Mouse (Mus musculus): ENCODE results near the gene Ankrd2. TPM values are rescaled to one million over a fixed set of nuclear protein-coding genes. Genes with fewer than 3 reads are reported as not detected.

Ankrd2 gene
- total and polyA plus RNA-seq, 3 experiments, result not detected

DNA sequence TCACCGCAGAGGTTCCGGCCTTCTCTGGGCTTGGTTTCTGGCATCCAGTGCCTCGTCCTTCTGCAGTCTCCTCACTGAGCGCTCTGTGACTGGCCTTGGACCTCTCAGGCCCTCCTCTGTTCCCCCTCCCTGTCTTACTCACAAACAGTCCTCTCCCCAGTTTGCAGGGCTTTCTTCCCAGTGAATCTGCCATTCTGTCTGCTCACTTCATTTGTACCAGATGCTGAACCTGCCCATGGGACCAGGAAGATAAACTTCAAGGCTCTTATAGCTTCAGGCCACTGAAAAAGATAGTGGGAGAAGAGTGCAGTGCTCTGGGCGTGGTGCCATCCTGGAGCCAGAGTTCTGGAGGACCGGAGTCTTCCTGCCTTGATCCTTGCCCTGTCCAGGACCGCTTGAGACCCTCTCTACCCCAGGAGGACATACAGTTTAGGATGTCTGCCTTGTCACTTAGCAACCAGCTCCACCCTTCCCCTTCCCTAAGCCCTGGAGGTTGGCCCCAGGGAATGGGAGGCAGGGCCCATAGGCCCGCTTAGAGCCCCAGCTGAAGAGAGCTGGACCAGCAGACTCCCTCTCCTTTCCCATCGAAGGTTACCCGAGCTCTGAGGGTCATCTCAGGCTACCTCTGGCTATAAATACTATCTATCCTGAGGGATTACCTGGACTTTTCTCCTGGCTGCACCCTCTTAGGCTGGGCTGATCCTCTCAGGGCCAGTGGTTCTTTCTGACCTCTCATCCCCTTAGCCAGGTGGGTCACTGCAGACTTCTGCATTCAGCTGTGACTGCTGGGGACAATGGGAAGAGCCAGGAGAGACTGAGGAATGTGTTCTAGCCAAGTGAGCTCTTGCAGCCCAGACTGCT lies 13.9 kb upstream of the Ankrd2 start:
- no peaks in the 10 kb centered on the region for H3K27me3 ChIP-seq (ENCODE audit: control insufficient read depth in 1 of 2, insufficient read depth in 2 of 2, low read length in 2 of 2)
- H3K4me3 ChIP-seq (ENCODE audit: control insufficient read depth in 1 of 2, insufficient read depth in 1 of 2, low read depth in 2 of 2, low read length in 2 of 2), result no peak overlapping the region
- H3K4me1 ChIP-seq (ENCODE audit: control insufficient read depth in 1 of 2, insufficient read depth in 2 of 2, low read length in 2 of 2), result peaks cover 0 to 5% of the 10 kb centered on the region in 2 experiments; a peak in 1 of 4 replicates
- H3K27ac ChIP-seq (ENCODE audit: control insufficient read depth, low read depth, low read length), result no peak overlapping the region
- H3K79me2 ChIP-seq (ENCODE audit: control insufficient read depth, insufficient read depth, low read length, poor library complexity), result no peaks in the 10 kb centered on the region
- DNase-seq (ENCODE audit: low read depth, low spot score), result no peak
- H3K9me3 ChIP-seq (replicated peaks; ENCODE audit: insufficient read depth, low read length), result no peaks in the 10 kb centered on the region
- TF ChIP-seq GABPA (IDR thresholded peaks at IDR 0.05; ENCODE audit: low read depth, low read length) (no peak), CHD1 (IDR thresholded peaks at IDR 0.05; ENCODE audit: low read depth, low read length) (no peak), UBTF (IDR thresholded peaks at IDR 0.05; ENCODE audit: borderline replicate concordance, insufficient read depth, low read depth, low read length) (no peak), ETS1 (IDR thresholded peaks at IDR 0.05; ENCODE audit: low read depth, low read length) (no peak), USF1 (IDR thresholded peaks at IDR 0.05; ENCODE audit: low read depth, low read length) (no peak), GATA1 (IDR thresholded peaks at IDR 0.05; ENCODE audit: low read depth, low read length) (no peak), TAL1 (IDR thresholded peaks at IDR 0.05; ENCODE audit: low read length) (no peak), MAFK (IDR thresholded peaks at IDR 0.05; ENCODE audit: borderline replicate concordance, low read depth, low read length) (no peak)
- H3K36me3 ChIP-seq (ENCODE audit: control insufficient read depth in 1 of 2, insufficient read depth in 2 of 2, low read length in 2 of 2), result no peaks in the 10 kb centered on the region
- no peak overlapping the region for H3K9ac ChIP-seq (ENCODE audit: control insufficient read depth, low read depth, low read length, poor library complexity, severe bottlenecking)

DNA sequence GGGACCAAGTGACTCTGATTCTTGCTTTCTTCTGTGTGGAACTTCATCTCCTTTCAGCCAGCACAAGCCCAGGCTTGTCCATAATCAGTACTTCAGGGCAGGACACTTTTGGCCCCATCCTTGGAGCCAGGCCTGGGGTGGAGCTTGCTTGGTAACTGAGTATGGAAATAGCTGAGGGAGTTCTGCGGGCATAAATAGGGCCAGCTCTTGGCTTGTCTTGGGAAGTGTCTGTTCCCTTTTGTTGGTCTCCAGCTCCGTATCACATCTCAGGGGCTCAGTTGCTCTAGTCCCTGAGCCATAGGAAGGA lies 13.3 kb upstream of the Ankrd2 start:
- H3K27me3 ChIP-seq (ENCODE audit: control insufficient read depth in 1 of 2, insufficient read depth in 2 of 2, low read length in 2 of 2), result no peaks in the 10 kb centered on the region
- peaks cover 0 to 5% of the 10 kb centered on the region in 2 experiments; a peak in 1 of 4 replicates for H3K4me1 ChIP-seq (ENCODE audit: control insufficient read depth in 1 of 2, insufficient read depth in 2 of 2, low read length in 2 of 2)
- no peaks in the 10 kb centered on the region for H3K9me3 ChIP-seq (replicated peaks; ENCODE audit: insufficient read depth, low read length)
- no peak overlapping the region for H3K4me3 ChIP-seq (ENCODE audit: control insufficient read depth in 1 of 2, insufficient read depth in 1 of 2, low read depth in 2 of 2, low read length in 2 of 2)
- TF ChIP-seq SIN3A (IDR thresholded peaks at IDR 0.05; ENCODE audit: low read length) (no peak), NRF1 (IDR thresholded peaks at IDR 0.05; ENCODE audit: insufficient read depth, low read depth, low read length, poor library complexity, severe bottlenecking) (no peak), CHD2 (IDR thresholded peaks at IDR 0.05; ENCODE audit: low read length) (no peak), GATA1 (IDR thresholded peaks at IDR 0.05; ENCODE audit: low read depth, low read length) (no peak), UBTF (IDR thresholded peaks at IDR 0.05; ENCODE audit: borderline replicate concordance, insufficient read depth, low read depth, low read length) (no peak), E2F4 (IDR thresholded peaks at IDR 0.05; ENCODE audit: borderline replicate concordance, low read depth, low read length) (no peak), MAFK (IDR thresholded peaks at IDR 0.05; ENCODE audit: borderline replicate concordance, low read depth, low read length) (no peak), POLR2A (IDR thresholded peaks at IDR 0.05; ENCODE audit: control insufficient read depth in 1 of 2, insufficient read depth in 1 of 2, low read depth in 1 of 2, low read length in 2 of 2, poor library complexity in 1 of 2) (no peak), ZMIZ1 (IDR thresholded peaks at IDR 0.05; ENCODE audit: low read depth, low read length) (no peak), RCOR1 (IDR thresholded peaks at IDR 0.05; ENCODE audit: low read depth, low read length) (no peak), MEF2A (IDR thresholded peaks at IDR 0.05; ENCODE audit: extremely low read depth, insufficient replicate concordance, low read depth, low read length, poor library complexity, severe bottlenecking) (no peak), MAX (IDR thresholded peaks at IDR 0.05; ENCODE audit: low read length) (no peak), MYB (IDR thresholded peaks at IDR 0.05; ENCODE audit: low read depth, low read length) (no peak), EP300 (IDR thresholded peaks at IDR 0.05; ENCODE audit: low read depth in 1 of 2, low read length in 2 of 2) (no peak), TCF12 (IDR thresholded peaks at IDR 0.05; ENCODE audit: low read depth, low read length) (no peak)
- DNase-seq (ENCODE audit: low read depth, low spot score), result no peak
- no peak overlapping the region for H3K27ac ChIP-seq (ENCODE audit: control insufficient read depth, low read depth, low read length)
- H3K79me2 ChIP-seq (ENCODE audit: control insufficient read depth, insufficient read depth, low read length, poor library complexity), result no peaks in the 10 kb centered on the region
- no peak overlapping the region for H3K9ac ChIP-seq (ENCODE audit: control insufficient read depth, low read depth, low read length, poor library complexity, severe bottlenecking)
- no peaks in the 10 kb centered on the region for H3K36me3 ChIP-seq (ENCODE audit: control insufficient read depth in 1 of 2, insufficient read depth in 2 of 2, low read length in 2 of 2)

Data from MEL (cell line).